Mouse (Mus musculus): Measurements from ENCODE around the gene Abhd12. TPM values are rescaled to one million over a fixed set of nuclear protein-coding genes. Genes with fewer than 3 reads are reported as not detected.

Gene Abhd12
- polyA plus RNA-seq (2014; fragmentation: Illumina TruSeq; extraction: RNeasy Lipid Tissue Mini Kit (QIAGEN cat#74804); ENCODE audit: low read depth, low replicate concordance) = 50.2 TPM

DNA sequence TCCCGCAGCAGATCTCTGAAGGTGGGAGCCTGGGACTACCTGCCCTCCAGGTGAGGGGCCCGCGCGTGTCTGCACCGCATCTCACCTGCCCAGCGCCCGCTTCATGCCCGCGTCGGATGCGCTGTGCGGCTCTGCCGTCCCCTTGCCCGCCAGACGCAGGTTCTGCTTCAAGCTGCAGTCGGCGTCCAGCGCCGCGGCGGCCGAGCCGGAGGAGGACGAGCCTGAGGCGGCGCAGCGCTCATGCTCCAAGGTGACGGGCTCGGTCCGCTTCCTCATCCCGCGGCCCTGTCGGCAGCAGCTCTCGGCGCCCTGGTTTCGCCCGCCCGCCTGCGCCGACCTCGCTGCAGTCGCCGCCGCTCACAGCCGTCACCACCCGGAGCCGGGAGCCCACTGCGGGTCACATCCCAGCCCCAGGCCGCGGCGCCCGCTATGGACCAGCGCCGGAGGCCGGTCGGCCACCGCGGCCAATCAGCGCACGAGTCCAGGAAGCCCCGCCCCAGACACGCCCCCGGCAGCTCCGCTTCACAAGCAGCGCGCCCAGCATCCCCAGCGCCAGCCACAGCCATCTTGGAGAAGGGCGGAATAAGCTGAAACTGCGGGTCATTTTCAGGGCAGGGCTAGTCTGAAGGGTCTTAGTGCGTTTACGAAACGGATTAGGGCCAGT lies at the start of gene Abhd12:
Abhd12 (minus strand) TSS at position 470 of the 664 bp plus-strand sequence.

DNA sequence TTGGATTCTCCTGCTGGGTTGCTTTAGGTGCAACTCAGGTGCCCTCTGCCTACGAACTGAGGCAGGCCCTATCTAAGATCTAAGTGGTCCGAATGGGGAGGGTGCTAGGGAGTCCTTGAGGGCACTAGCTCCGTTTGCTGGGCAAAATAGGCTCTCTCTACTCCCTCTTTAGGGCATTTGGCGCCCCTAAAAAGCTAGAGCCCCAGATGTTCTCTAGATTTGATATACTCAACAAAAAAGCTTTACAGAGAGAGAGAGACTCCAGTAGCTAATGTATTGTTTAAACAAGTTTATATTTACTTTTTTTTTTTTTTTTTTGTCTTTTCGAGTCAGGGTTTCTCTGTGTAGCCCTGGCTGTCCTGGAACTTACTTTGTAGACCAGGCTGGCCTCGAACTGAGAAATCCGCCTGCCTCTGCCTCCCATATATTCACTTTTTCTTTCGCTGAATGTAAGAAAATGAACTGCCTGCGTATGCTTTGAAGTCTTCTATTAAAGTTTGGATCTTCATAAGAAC lies 452 bp upstream of the Abhd12 start, which contains the start of gene Gins1:
Gins1 (plus strand) TSS at position 465 of the 515 bp plus-strand sequence.

DNA sequence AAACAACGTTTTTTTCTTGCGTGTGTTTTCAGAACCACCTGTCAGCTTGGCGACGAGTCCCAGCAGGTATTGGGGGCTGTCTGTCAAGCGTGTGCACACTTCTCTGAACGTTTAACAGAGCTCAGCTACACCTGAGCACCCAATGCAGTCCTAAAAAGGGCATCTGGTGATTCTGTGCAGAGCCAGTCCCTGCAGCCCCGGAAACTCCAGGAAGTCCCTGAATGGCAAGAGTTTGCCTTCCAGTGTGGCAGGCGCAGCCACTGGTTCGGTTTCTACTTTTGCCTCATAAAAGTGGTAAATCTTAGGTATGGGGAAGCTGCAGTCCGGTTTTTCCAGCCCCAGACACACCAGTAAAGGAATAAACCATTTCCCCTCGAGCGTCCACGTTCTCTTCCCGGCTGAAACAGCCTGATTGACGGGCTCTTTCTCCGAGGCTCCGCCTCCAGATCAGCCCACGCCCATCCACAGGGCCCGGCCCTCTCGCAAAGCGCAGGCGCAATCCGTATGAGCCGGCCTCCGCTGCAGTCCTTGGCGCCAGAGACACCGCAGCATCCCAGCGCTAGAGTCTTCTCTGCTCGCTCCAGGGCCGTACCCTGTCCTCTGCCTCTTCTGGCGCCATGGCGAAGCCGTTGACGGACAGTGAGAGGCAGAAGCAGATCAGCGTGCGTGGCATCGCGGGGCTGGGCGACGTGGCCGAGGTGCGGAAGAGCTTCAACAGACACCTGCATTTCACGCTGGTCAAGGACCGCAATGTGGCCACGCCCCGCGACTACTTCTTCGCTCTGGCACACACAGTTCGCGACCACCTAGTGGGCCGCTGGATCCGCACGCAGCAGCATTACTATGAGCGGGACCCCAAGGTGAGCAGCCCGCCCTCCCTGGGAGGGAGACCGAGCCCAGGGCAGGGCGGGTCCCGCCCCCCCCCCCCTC lies 118.0 kb downstream of the Abhd12 start, which contains the start of gene Pygb:
Pygb (plus strand) TSS at position 485 of the 930 bp plus-strand sequence.

Other genes with a start within 250 kb of the Abhd12 start
- 287 TPM for gene Acss1, start 236.2 kb downstream of the Abhd12 start, polyA plus RNA-seq (2014; fragmentation: Illumina TruSeq; extraction: RNeasy Lipid Tissue Mini Kit (QIAGEN cat#74804); ENCODE audit: low read depth, low replicate concordance)
- not detected for gene Vsx1, start 215.4 kb downstream of the Abhd12 start, polyA plus RNA-seq (2014; fragmentation: Illumina TruSeq; extraction: RNeasy Lipid Tissue Mini Kit (QIAGEN cat#74804); ENCODE audit: low read depth, low replicate concordance)
- gene Entpd6, start 155.7 kb downstream of the Abhd12 start, polyA plus RNA-seq (2014; fragmentation: Illumina TruSeq; extraction: RNeasy Lipid Tissue Mini Kit (QIAGEN cat#74804); ENCODE audit: low read depth, low replicate concordance) = 17.2 TPM
- gene Pygb, start 118.0 kb downstream of the Abhd12 start, polyA plus RNA-seq (2014; fragmentation: Illumina TruSeq; extraction: RNeasy Lipid Tissue Mini Kit (QIAGEN cat#74804); ENCODE audit: low read depth, low replicate concordance) = 496 TPM
- gene Gins1, start 659 bp upstream of the Abhd12 start, polyA plus RNA-seq (2014; fragmentation: Illumina TruSeq; extraction: RNeasy Lipid Tissue Mini Kit (QIAGEN cat#74804); ENCODE audit: low read depth, low replicate concordance) = 3.4 TPM
- gene Ninl, start 134.6 kb upstream of the Abhd12 start, polyA plus RNA-seq (2014; fragmentation: Illumina TruSeq; extraction: RNeasy Lipid Tissue Mini Kit (QIAGEN cat#74804); ENCODE audit: low read depth, low replicate concordance) = 2.6 TPM
- 2.5 TPM for gene Nanp, start 134.7 kb upstream of the Abhd12 start, polyA plus RNA-seq (2014; fragmentation: Illumina TruSeq; extraction: RNeasy Lipid Tissue Mini Kit (QIAGEN cat#74804); ENCODE audit: low read depth, low replicate concordance)
- not detected for gene Gm14151, start 187.6 kb upstream of the Abhd12 start, polyA plus RNA-seq (2014; fragmentation: Illumina TruSeq; extraction: RNeasy Lipid Tissue Mini Kit (QIAGEN cat#74804); ENCODE audit: low read depth, low replicate concordance)
- not detected for gene Gm14147, start 193.5 kb upstream of the Abhd12 start, polyA plus RNA-seq (2014; fragmentation: Illumina TruSeq; extraction: RNeasy Lipid Tissue Mini Kit (QIAGEN cat#74804); ENCODE audit: low read depth, low replicate concordance)

Measured in heart, adult 10 weeks (tissue).